Mouse (Mus musculus): ENCODE measurements around the gene Zfp622.

- TF ChIP-seq CTCF (IDR thresholded peaks at IDR 0.05; ENCODE audit: control insufficient read depth, insufficient read depth, insufficient read length) (no peak), CEBPB (IDR thresholded peaks at IDR 0.05; ENCODE audit: low read depth) (no peak), MYOG (IDR thresholded peaks at IDR 0.05; ENCODE audit: control insufficient read depth, extremely low read depth, insufficient read length) (no peak)
These were observed 37.7 kb upstream of the Zfp622 start for GRCm38 (mm10) chr15:25946482-25946881.
